Mouse (Mus musculus) 3T3-L1 (cell line): ENCODE results near the gene Tuba3a.

Experiments used
- DNase-seq: peaks from one replicate; pipeline ENCODE4 v3.0.0-alpha.2; 2015; ENCODE audit warnings: low read depth, low spot score

The Tuba3a gene

GRCm38 (mm10) chr6:125231117-125232044 lies 54.5 kb downstream of the Tuba3a start, which contains the start of gene Tapbpl:
Gene Tapbpl, minus strand, starts transcription at chr6:125231860.
- peak; percentile 67 for DNase-seq

- DNase-seq, result no peak
Measured at GRCm38 (mm10) chr6:125230571-125230970, 55.3 kb downstream of the Tuba3a start.
